Mouse (Mus musculus) hindlimb bud, embryonic 11.5 days (tissue): ENCODE measurements at regions not wholly inside any gene's neighbourhood (a gene's known extent, or its start where the extent isn't known, plus 50 kb on each side); places are given as distances from the start of the nearest gene placed in this dataset.
A peak's percentile ranks its signal among the peaks of the same experiment; 100 is the strongest.
"Not testable (repeated sequence)": the region's sequence is repeated elsewhere in the genome, so short reads cannot be mapped to it uniquely, and the experiment has no call there.

Source experiments
- DNase-seq: peaks from one replicate; pipeline ENCODE4 v3.0.0-alpha.2; 2012; ENCODE audit warnings: low read depth, low spot score; ENCODE audit errors: extremely low spot score

DNA sequence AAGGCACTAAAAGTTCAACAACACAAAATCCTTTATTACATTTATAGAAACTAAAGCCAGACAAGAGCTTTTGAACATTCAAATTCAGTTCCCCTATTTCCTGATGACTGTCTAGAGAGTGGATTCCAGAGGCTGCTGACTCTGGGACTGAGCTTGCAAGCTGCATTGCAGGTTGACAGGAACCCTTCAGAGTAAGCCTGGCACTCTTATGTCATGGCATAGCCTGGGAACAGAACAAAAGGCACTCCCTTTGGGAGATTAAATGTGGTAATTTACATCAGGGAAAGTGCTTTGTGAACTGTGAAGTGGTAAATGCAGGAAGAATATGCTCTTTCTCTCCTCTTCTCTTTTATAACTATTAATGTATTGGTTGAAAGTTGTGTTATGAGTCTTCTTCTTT, 847.3 kb downstream of the Bcl11a start:
- no peak for DNase-seq

DNA sequence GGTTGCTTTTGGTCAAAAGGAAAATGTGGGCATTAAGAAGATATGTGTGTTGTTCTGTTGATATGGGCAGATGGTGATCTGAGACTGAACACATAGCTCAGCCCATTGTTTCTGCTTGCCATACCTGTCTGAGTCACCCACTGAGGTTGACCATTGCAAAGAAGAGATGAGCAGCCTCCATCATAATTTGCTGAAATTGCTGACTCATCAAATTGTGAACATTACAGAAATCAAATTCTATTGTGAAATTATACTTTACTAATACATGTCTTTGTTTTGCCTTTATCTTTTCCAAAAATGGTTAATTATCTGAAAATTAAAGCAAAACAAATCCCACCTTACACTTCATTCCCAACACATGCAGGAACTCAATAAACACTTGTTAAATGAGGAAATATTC, 865.8 kb downstream of the Bcl11a start:
- DNase-seq: no peak

DNA sequence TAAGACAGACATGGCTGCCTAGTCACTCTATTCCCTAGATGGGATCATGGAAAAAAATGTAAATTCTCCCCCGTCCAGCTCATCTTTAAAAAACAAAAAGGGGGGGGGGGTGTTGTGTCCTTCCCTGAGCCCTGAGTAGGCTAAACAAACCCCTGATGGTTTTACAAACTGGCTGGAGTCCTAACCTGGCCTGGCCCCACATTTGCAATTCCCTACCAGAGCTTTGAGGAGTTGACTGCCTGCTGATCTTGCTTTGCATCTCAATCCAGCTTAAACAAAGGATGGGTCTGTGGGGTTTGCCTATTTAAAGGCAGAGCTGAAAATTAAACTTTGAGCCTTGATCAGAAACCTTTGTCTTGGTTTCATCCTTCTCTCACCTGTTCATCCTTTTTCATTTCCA, 873.3 kb downstream of the Bcl11a start:
- no peak for DNase-seq

DNA sequence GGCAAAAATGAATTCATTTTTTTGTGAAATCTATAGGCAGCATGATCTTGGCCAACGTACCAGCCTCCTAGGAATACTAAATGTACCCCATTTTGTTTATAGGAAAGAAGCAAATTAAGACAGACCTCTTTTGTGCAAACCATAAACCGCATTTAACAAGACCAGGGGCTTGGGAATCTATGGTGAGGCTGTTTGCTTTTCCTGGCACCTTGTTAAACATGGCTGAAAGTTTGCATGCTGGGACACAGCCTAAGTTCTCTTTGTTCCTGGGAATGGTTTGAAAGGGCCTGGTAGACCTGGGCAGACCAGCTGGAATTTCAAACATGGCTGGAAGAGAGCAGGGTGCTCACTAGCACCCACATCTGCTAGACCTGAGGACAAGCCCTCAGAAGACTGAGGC, 894.5 kb downstream of the Bcl11a start:
- no peak for DNase-seq

DNA sequence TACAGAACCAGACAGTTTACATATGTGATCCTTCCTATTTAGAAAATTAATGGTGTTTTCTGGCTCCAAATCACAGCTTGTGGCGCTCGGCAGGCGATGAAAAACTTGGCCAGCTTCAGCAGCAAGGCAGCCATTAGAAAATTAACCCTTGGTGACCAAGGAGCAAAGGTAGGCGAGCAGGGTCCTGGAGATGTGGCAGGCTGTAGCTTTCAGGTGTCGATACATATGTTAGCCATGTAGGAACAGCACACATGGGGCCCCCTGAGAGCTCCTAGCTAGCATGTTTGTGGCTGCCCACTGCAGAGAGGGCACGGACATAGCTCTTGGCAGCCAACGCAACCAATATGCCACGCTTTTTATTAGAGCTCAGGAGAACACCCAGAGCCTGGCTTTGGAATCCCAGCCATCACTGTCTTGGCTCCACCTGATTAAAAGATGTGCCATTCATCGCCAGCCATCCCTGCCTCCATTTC, 902.4 kb downstream of the Bcl11a start:
- DNase-seq: no peak

DNA sequence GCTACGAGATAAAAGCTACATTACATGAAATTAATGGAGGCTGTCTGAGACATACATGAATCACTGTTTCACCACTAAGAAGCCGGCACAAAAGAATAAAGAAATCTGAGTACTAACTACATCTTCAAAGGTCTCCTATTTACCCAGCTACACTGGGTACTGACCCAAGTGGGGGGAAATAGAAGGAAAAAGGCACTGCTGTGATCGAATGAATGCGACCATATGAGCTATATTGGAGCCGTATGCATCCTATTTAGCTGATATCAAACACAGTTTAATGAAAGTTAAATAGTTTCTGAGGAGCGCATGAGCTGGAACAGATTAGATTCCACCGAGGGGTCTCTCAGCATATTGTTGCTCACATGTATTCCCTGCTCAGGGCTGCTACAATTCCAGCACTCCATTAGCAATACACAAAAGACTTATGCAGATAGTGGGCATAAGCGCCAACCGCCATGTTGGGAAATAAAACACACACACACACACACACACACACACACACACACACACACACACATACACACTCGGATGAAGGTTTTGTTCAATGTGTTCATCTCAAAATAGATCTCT, 905.3 kb downstream of the Bcl11a start:
- no peak for DNase-seq

DNA sequence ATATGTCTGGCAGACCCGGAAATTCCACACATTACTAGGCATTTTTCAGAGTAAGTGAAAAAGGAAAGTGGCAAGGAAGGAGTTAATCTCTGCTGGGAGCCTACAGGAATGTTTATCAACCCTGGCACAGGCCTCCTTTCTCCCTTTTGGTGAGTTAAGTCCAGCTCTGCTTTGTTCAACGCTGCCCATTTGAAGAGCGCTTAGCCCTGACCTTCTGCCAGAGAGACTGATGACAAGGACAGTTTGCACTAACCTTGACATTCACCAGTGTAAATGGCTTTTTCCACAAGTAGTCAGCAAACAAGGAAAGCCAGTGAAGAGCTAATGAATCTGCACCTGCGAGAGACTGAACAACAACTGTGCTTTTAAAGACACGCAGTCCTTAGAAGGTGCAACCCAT, 927.6 kb downstream of the Bcl11a start:
- DNase-seq: no peak

DNA sequence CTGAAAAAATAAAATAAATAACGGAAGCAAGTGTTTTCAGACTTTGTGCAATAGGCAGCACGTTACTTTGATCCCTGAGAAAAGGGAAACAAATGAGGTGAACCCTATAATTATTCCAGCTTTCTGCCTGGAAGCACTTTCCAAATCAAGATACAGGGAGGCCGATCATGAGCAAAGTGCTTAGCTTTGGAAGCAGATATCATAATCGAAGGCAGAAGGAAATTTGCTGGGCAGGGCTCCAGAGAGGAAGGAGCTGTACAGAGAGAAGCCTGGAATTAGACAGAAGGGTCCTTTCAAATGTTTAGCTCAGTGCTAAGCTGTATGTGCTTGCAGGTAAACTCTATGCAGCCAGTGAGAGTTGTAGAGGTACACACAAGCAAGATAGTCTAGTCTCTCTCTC, 948.9 kb downstream of the Bcl11a start:
- no peak for DNase-seq

DNA sequence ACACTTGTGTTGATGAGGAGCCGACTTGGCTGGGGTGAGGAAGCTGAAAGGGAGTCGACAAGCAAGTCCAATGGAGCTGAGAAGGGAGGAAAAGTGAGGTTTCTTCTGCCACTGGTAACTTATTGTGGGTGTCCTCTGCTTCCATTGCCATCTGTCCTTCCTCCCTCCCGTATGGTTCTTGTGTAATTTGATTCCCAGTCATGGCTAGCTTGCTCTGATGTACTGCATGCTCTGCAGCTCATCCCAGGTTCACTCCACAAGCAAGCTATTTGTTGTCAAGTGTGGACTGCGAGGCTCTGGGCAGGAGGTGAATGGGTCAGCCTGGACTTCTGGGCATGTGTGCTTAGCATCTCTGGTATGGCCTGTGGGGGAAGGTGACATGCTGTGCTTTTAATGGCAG, 963.1 kb downstream of the Bcl11a start:
- no peak for DNase-seq

DNA sequence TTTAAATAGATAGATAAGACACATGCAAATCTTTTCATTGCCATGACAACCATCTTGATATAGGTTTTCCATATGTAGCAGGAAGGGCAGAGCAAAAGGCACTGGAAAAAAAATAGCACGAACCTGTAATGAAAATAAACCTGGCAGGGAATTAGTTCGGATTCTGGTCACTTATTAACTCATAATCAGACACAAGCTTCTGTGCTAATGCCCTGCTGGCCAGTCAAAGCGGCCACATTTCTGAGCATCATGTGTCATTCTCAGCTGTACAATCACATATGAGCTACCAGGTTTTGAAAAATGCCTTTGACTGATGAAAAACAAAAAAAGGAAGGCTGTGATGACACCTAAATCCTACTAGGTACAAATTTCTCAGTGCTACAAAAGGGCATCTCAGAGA, 964.9 kb downstream of the Bcl11a start:
- DNase-seq: no peak

DNA sequence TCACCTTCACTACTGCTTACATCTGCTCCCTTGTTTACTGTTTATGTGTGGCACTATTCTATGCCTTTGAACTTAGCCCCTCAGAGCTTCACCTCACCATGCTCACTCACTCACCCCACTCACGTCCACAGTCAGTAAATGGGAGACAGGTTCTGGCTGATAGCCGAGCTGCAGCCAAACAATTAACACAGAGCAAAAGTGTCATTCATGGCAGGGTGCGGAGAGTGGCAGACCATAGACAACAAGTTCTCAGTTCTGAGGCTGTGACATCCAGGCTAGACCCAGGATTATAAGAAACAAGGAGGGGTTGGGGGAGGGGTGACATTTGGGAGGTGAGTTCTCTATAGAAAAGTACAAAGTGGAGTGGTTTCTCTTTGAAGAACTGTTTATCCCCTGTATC, 967.5 kb downstream of the Bcl11a start:
- DNase-seq: no peak

DNA sequence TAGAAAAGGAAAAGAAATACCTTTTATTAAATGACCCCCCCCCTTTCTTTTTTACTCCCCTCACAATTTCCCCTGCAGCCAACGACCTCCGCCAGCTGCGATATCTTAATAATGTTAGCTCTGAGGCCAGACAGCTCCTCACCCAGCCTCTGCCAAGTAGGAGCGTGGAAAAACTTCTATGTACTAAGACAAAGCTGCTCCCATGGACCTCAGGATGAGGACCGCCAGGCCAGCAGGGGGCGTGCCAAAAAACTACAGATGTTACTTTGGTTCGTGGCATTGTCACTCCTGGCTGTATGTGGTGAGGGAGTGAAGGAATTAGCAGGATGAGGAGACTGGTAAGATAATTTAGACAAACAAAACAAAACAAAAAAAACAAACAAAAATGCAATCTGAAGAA, 968.1 kb downstream of the Bcl11a start:
- no peak for DNase-seq

DNA sequence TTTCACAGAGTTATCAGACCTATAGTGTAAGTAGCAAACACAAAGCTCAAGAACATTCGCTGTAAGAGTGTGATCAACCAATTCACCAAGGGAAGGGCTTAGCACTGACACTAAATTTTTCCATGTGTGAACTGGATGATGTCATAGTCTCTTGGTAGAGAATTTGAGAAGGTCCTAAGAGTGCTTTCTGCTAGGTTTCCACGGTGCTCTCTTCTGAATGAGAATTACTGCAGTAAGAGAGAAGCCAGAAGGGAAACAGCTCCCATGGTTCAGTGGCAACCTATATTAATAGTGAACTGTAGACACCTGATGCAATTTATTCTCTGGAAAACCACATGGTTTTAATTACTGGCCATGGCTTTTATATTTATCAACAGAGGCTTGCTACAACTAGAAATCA, 977.8 kb downstream of the Bcl11a start:
- DNase-seq: no peak

DNA sequence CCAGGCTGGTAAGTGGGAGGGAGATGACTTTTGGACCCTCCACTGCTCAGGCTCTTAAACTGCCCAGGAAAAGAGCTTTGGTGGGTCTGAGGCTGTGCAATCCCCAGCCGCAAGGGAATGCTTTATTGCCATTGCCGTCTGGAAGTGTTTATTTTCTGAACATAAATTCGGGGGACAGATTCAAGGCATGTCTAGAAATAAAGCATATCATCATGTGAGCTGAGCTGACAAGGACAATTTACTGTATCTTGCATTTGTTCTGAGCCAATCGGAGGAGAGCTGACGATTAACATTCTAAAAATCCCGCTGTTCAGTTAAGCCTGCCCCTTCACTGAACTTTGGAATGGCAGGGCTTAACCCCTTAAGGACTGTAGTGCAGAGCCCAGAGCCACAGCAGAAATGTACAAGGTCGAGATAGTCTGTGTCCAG, 979.3 kb downstream of the Bcl11a start:
- peak; percentile 73 for DNase-seq

DNA sequence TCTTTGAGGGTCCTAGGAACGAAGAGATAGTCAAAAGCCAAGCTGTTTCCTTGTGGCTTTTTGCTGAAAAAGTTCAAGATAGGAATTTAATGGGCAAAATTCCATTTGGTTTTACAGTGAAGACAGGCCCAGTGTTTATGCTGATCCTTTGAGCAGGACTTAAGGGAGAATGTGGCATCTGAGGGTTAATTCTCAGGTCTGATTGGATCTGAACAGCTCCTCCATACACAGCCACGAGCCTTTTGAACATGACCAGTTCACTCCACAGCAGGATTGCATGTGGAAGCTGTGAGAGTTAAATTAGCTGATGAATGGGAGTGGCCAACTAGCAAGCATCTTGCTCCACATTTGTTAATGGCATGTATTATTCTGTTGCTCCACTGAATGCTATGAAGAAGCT, 979.7 kb downstream of the Bcl11a start:
- DNase-seq: no peak

DNA sequence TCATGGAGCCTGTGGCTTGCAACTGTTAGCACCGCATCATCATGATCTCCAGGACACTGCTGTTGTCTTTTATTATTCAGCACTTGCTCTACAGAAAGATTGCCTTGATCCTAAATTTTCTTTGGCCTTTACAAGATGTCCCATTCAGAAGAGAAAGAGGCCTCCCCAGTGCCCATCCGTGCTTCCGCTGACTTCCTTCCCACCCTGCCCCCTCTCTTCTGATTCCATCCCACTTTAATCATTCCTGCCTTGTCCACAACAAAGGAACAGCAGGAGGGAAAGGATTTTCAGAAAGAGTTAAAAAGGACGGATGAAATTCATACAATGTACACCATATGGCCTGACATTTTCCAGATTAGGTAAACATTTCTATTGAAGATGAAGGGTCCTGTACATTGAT, 985.2 kb downstream of the Bcl11a start:
- no peak for DNase-seq

DNA sequence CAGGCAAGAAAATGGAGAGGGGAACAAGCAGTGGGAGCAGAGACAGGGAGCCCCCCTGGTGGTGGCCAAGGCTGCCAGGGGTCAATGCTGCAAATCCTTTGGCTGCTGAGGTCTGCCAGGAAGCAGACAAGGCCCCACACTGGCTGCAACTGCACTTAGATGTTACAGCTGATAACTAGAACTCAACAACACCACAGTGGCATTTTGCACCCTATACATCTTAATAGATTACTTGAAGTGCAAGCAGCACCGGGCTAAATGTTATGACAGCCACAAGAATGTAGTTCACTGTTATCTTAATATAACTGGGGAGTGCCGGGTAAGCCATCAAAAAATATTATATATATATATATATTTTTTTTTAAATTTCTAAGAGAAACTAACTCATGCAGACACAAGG, 986.1 kb downstream of the Bcl11a start:
- no peak for DNase-seq

DNA sequence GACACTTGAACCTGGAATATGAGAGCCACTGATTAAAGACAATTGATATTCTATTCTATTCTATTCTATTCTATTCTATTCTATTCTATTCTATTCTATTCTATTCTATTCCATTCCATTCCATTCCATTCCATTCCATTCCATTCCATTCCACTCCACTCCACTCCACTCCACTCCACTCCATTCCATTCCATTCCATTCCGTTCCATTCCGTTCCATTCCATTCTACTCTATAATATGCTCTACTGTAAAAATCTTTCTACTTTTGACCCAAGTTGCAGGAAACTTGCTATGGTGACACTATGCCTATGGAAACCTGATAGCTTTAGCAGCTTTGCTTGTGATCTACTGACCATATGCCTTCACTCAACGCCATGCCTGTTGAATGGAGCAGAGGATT, 1022.1 kb downstream of the Bcl11a start:
- DNase-seq: not testable (repeated sequence)

DNA sequence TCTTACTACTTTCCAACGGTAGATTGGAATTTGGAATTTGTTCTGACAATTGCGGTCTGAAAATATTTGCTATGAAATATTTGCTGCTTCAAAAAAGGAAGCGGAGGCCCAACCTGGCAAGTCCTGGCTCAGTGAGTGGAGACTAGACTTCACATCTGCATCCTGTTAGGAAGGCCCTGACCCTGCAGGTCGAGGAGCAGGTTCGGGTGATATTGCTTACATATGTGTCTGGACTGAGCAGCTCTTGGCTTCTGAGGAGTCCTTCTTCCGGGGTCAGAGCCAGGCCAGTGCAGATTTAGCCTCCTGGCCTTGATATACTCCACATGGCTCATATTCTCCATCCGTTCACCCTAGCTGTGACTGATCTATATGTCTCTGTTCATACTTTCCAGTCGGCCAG, 1026.6 kb downstream of the Bcl11a start:
- peak; percentile 76 for DNase-seq

DNA sequence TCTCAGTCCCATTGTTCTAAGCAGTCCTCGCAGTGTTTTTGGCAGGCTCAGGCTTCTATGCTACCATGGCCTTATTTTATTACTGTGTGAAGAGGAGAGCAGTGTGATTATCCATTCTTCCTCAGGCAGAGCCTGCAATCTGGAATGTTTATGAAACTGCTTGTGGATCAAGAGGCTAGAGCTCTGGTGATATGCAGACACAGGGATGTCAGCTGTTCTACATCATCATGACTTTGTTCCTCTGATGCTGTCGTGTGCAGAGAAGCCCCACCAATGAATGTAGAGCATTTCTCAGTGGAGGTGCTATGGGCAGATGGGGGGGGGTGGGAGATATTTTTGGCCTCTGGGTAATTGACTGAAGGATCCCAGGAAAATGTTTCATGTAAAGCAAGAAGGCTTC, 1046.6 kb downstream of the Bcl11a start:
- DNase-seq: no peak

DNA sequence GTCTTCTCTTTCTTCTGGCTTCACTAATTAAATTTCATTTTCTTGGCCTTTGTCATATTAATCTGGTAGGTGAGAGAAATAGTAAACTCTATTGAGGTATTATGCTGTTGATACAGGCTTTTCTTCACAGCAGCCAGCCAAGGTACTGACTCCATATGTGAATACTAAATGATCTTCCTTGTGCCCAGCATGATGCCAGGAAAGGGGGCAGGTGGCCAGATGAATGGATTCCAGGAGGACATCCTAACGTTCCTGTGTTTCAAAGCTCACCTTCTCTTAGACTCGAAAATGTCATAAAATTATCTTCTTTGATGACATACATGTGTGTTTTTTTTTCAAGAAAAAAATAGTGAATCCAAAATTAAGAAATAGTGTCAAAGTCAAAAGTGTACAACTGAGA, 1064.4 kb downstream of the Bcl11a start:
- DNase-seq: no peak

DNA sequence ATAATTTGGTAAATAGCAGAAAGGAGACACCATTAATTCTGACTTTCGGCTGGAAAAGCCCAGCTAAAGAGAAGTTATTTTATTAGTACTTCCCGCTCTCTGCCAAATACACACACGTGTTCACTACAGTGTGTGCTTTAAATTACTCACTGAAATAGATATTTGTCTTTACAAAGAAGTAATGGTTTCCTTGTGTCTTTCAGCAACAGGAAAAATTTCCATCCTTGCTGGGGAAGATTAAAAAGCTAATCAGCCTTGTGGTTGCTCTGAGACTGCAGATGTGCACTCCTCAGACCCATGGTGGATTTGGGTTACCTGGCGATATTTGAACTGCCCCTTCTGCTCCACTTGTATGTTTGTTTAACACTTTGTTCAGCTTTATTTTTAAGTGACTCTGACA, 1065.0 kb downstream of the Bcl11a start:
- no peak for DNase-seq

DNA sequence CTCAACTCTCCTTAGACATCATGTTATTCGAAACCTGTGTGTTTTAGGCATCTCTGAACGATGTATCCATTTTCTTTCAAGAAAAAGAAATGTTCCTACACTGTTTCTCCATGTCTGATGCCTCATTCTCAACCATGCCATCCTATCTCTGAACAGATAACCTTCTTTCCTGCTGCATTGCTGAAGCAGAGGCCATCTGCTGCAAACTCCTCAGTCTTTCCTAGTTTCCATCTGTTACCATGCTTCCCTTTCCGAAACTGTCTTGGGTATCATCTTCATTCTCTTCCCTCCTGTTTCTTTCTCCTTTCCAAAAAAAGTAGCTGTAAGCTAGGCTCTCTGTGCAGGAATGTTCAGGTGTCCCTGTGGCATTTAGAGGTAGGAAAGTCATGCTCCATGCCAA, 1063.3 kb downstream of the 5730522E02Rik start:
- DNase-seq: no peak

DNA sequence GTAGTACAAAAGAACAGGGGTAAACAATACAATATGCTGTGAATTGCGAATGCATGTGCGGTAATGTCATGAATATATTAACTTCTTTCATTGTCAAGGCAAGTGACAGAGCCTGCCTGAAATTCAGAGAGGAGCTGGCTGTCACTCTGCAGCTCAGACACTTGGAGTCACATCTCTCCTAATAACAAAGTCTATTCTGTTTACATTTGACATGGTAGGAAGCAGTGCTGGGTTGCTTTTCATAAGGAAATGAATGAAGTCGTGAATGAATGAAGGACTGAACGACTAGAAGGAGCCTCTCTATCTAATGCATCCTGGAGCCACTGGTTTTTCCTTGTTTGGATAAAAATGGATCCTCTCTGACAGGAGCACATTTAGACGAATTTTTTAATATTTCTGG, 1053.9 kb downstream of the 5730522E02Rik start:
- no peak for DNase-seq
